Mouse (Mus musculus): ENCODE data around the gene Dsp. TPM values are rescaled to one million over a fixed set of nuclear protein-coding genes. Genes with fewer than 3 reads are reported as not detected.

Gene Dsp
- polyA plus RNA-seq, 1 experiment from 2014 or later = 6.1 TPM

DNA sequence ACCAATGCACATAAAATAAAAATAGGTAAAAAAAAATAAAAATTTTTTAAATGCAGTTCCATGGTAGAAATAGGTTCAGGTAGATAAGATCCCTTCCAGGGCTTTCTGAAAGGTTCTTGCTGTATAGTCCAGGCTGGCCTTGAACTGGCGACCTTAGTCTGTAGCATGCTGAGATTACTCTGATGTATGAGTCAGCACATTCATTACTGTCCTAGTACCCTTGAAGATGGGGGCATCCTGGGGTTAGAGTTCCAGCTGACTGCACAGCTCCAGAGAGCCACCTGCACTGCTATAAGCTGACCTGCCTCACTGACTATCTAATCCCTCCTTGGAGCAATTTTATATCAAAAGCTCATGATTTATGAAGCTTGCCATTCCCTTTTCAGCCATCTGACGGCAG lies 21.6 kb upstream of the Dsp start:
- Histone ChIP-seq H3K9me3 (replicated peaks; ENCODE audit: control insufficient read depth, low read length) (no peaks in the 10 kb centered on the region), H3K4me2 (ENCODE audit: low read depth, low read length) (no peak overlapping the region), H3K4me1 (ENCODE audit: control insufficient read depth, insufficient read depth, low read length) (no peaks in the 10 kb centered on the region), H3K36me3 (replicated peaks; ENCODE audit: control insufficient read depth, insufficient read depth, low read depth, low read length) (no peaks in the 10 kb centered on the region), H3K27ac (replicated peaks; ENCODE audit: low read depth, low read length) (no peak overlapping the region), H3K9ac (replicated peaks; ENCODE audit: low read length) (no peak overlapping the region), H3K4me3 (ENCODE audit: low read depth, low read length) (no peak overlapping the region), H3K27me3 (ENCODE audit: control insufficient read depth, insufficient read depth, low read length) (no peaks in the 10 kb centered on the region)
- ATAC-seq (replicated peaks; ENCODE audit: insufficient number of reproducible peaks, low FRiP score, low TSS enrichment, low read depth) = no peak
- WGBS = 89% methylated on average over 2 of the region's 2 CpGs
- DNase-seq (ENCODE audit: low spot score) = no peak

GRCm38 (mm10) chr13:38130116-38130515 lies 21.0 kb upstream of the Dsp start:
- no peak overlapping the region for H3K4me3 ChIP-seq (ENCODE audit: low read depth, low read length)
- H3K36me3 ChIP-seq (replicated peaks; ENCODE audit: control insufficient read depth, insufficient read depth, low read depth, low read length) = no peaks in the 10 kb centered on the region
- H3K9ac ChIP-seq (replicated peaks; ENCODE audit: low read length) = no peak overlapping the region
- ATAC-seq (replicated peaks; ENCODE audit: insufficient number of reproducible peaks, low FRiP score, low TSS enrichment, low read depth) = no peak
- no peak overlapping the region for H3K27ac ChIP-seq (replicated peaks; ENCODE audit: low read depth, low read length)
- H3K4me1 ChIP-seq (ENCODE audit: control insufficient read depth, insufficient read depth, low read length) = no peaks in the 10 kb centered on the region
- no peak for DNase-seq (ENCODE audit: low spot score)
- H3K9me3 ChIP-seq (replicated peaks; ENCODE audit: control insufficient read depth, low read length) = no peaks in the 10 kb centered on the region
- no peak overlapping the region for H3K4me2 ChIP-seq (ENCODE audit: low read depth, low read length)
- no peaks in the 10 kb centered on the region for H3K27me3 ChIP-seq (ENCODE audit: control insufficient read depth, insufficient read depth, low read length)
- 94% methylated on average over 9 of the region's 9 CpGs for WGBS

- H3K4me2 ChIP-seq (ENCODE audit: low read depth, low read length) = no peak overlapping the region
- 36% methylated on average over 7 of the region's 7 CpGs for WGBS
These were observed 18.0 kb upstream of the Dsp start for GRCm38 (mm10) chr13:38133016-38133528.

DNA sequence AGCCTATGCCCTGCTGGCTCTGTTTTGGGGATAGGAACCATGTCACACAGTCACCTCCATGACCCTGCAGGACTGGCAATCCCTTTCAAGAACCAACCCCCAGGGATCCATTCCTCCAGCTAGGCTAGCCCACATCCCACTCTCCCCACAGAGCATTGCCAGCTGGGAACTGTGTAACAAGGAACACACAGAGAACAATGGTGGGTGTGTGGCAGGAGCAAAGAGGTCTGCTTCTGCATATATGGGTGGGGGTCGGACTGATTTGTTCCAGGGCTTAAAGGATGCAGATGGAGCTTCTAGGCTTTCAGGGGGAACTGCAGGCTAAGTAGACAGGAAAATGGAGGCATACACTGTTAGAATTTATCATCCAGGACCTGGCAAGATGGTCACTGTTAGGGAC lies 10.6 kb upstream of the Dsp start:
- no peak for DNase-seq (ENCODE audit: low spot score)
- Histone ChIP-seq H3K27me3 (ENCODE audit: control insufficient read depth, insufficient read depth, low read length) (no peaks in the 10 kb centered on the region), H3K4me3 (ENCODE audit: low read depth, low read length) (no peak overlapping the region), H3K4me2 (ENCODE audit: low read depth, low read length) (no peak overlapping the region), H3K9me3 (replicated peaks; ENCODE audit: control insufficient read depth, low read length) (no peaks in the 10 kb centered on the region), H3K27ac (replicated peaks; ENCODE audit: low read depth, low read length) (no peak overlapping the region), H3K4me1 (ENCODE audit: control insufficient read depth, insufficient read depth, low read length) (no peaks in the 10 kb centered on the region), H3K9ac (replicated peaks; ENCODE audit: low read length) (no peak overlapping the region), H3K36me3 (replicated peaks; ENCODE audit: control insufficient read depth, insufficient read depth, low read depth, low read length) (no peaks in the 10 kb centered on the region)
- WGBS = 38% methylated on average over 1 of the region's 1 CpGs
- ATAC-seq (replicated peaks; ENCODE audit: insufficient number of reproducible peaks, low FRiP score, low TSS enrichment, low read depth) = no peak

More at GRCm38 (mm10) chr13:38133016-38133528, 18.0 kb upstream of the Dsp start:
- Histone ChIP-seq H3K4me1 (ENCODE audit: control insufficient read depth, insufficient read depth, low read length) (no peaks in the 10 kb centered on the region), H3K9ac (replicated peaks; ENCODE audit: low read length) (no peak overlapping the region), H3K9me3 (replicated peaks; ENCODE audit: control insufficient read depth, low read length) (no peaks in the 10 kb centered on the region), H3K4me3 (ENCODE audit: low read depth, low read length) (no peak overlapping the region), H3K36me3 (replicated peaks; ENCODE audit: control insufficient read depth, insufficient read depth, low read depth, low read length) (no peaks in the 10 kb centered on the region), H3K27me3 (ENCODE audit: control insufficient read depth, insufficient read depth, low read length) (no peaks in the 10 kb centered on the region), H3K27ac (replicated peaks; ENCODE audit: low read depth, low read length) (no peak overlapping the region)
- DNase-seq (ENCODE audit: low spot score) (no peak), ATAC-seq (replicated peaks; ENCODE audit: insufficient number of reproducible peaks, low FRiP score, low TSS enrichment, low read depth) (no peak)

DNA sequence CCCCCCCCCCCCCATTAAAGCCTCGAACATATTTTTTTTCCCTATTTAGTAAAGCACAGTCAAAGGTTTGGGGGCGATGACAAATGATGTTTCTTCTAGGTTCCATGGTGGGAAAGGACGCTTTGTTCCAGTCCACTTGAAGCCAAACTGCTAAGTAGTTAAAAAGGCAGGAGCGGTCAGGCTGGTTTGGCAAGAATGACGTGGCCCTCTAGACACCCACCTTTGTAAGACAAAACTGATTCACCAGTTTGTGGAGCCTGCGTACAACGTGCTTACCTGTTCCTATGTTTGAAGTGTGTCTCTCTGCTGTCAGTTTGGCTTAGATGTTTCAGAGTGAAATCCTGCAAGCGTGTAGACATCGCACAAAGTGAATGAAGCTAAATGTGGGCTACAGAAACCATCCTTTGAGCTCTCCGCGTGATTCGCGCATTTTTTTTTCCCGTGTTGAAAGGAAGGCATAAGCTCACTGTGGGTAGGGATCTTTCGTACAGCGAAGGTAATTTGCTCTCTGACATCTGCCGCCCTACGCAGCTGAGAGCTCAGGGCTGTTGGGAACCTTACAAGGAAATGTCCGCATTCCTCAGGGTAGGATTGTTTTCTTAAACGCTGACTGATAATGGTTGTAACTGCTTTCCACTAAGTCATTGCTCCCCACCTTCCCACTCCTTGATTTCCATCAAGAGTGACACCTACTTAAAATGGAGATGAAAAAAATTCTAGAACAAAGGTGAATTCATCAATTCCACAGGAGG lies 6.0 kb upstream of the Dsp start:
- WGBS = 6% methylated on average over 20 of the region's 20 CpGs
- ATAC-seq (replicated peaks; ENCODE audit: insufficient number of reproducible peaks, low FRiP score, low TSS enrichment, low read depth) (no peak), DNase-seq (ENCODE audit: low spot score) (peak; percentile 72)
- no peak overlapping the region for H3K9ac ChIP-seq (replicated peaks; ENCODE audit: low read length)
- no peak overlapping the region for H3K27ac ChIP-seq (replicated peaks; ENCODE audit: low read depth, low read length)
- no peaks in the 10 kb centered on the region for H3K4me1 ChIP-seq (ENCODE audit: control insufficient read depth, insufficient read depth, low read length)
- H3K9me3 ChIP-seq (replicated peaks; ENCODE audit: control insufficient read depth, low read length) = no peaks in the 10 kb centered on the region
- no peaks in the 10 kb centered on the region for H3K36me3 ChIP-seq (replicated peaks; ENCODE audit: control insufficient read depth, insufficient read depth, low read depth, low read length)
- 0 out of 2 replicates have a peak, but pooled peaks cover 3% of the 10 kb centered on the region for H3K27me3 ChIP-seq (ENCODE audit: control insufficient read depth, insufficient read depth, low read length)
- H3K4me3 ChIP-seq (ENCODE audit: low read depth, low read length) = no peak overlapping the region
- H3K4me2 ChIP-seq (ENCODE audit: low read depth, low read length) = peak overlapping the region; percentile 29

- H3K4me2 ChIP-seq (ENCODE audit: low read depth, low read length) = no peak overlapping the region
- H3K27me3 ChIP-seq (ENCODE audit: control insufficient read depth, insufficient read depth, low read length) = peaks cover 28% of the 10 kb centered on the region
- H3K4me3 ChIP-seq (ENCODE audit: low read depth, low read length) = no peak overlapping the region
- no peak for ATAC-seq (replicated peaks; ENCODE audit: insufficient number of reproducible peaks, low FRiP score, low TSS enrichment, low read depth)
- H3K27ac ChIP-seq (replicated peaks; ENCODE audit: low read depth, low read length) = no peak overlapping the region
- DNase-seq (ENCODE audit: low spot score) = no peak
- H3K9ac ChIP-seq (replicated peaks; ENCODE audit: low read length) = no peak overlapping the region
- H3K9me3 ChIP-seq (replicated peaks; ENCODE audit: control insufficient read depth, low read length) = no peaks in the 10 kb centered on the region
- 49% methylated on average over 3 of the region's 3 CpGs for WGBS
- no peaks in the 10 kb centered on the region for H3K36me3 ChIP-seq (replicated peaks; ENCODE audit: control insufficient read depth, insufficient read depth, low read depth, low read length)
- peaks cover 6% of the 10 kb centered on the region; the same call in 1 of the 2 replicates for H3K4me1 ChIP-seq (ENCODE audit: control insufficient read depth, insufficient read depth, low read length)
These were observed 2.7 kb upstream of the Dsp start for GRCm38 (mm10) chr13:38148348-38148747.

DNA sequence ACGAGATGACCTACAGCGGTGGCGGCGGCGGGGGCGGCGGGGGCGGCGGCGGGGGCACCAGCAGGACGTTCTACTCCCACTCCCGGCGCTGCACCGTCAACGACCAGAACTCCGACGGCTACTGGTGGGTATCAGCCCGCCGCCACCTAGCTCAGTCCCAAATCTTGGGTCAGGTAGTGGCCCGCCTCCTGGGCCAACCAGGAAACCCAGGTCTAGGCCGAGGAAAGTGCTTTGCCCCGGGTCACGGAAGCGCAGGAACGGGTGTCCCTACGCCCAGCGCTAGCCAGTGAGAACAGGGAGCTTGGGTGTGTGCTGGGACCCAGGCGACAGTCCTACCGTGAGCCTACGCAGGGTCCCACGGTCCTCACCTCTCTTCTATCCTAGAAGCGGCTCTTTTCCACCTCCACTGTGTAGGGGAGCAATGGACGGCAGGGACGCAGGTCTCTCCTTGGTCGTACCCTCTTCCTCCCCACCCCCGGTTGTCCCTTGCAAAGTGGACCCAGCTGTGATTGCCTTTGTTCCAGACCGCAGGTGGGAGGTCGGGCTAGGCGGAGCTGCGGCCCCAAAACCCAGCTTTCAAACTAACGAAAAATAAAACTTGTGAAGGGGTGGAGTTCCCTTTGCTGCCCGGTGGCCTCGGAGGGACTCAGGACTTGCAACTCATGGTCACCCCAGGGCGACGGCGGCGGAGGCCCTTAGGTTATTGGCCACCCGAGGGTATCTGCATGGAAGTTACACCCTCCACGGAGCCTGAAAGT lies 756 bp downstream of the Dsp start:
- ATAC-seq (replicated peaks; ENCODE audit: insufficient number of reproducible peaks, low FRiP score, low TSS enrichment, low read depth) = peak; percentile 44
- no peaks in the 10 kb centered on the region for H3K36me3 ChIP-seq (replicated peaks; ENCODE audit: control insufficient read depth, insufficient read depth, low read depth, low read length)
- H3K4me3 ChIP-seq (ENCODE audit: low read depth, low read length) = peak overlapping the region; percentile 42
- H3K27me3 ChIP-seq (ENCODE audit: control insufficient read depth, insufficient read depth, low read length) = peaks cover 28% of the 10 kb centered on the region
- WGBS = under 1% methylated on average over 49 of the region's 49 CpGs
- H3K4me1 ChIP-seq (ENCODE audit: control insufficient read depth, insufficient read depth, low read length) = peaks cover 6% of the 10 kb centered on the region; the same call in 1 of the 2 replicates
- H3K9ac ChIP-seq (replicated peaks; ENCODE audit: low read length) = peak overlapping the region; percentile 54
- H3K27ac ChIP-seq (replicated peaks; ENCODE audit: low read depth, low read length) = no peak overlapping the region; the same call in 1 of the 2 replicates
- peak; percentile 33 for DNase-seq (ENCODE audit: low spot score)
- no peaks in the 10 kb centered on the region for H3K9me3 ChIP-seq (replicated peaks; ENCODE audit: control insufficient read depth, low read length)
- peak overlapping the region; percentile 86 for H3K4me2 ChIP-seq (ENCODE audit: low read depth, low read length)

Data from embryonic facial prominence, embryonic 11.5 days (tissue).